Mouse (Mus musculus) G1E (cell line): ENCODE measurements at regions not wholly inside any gene's neighbourhood (a gene's known extent, or its start where the extent isn't known, plus 50 kb on each side); places are given as distances from the start of the nearest gene placed in this dataset.

Experiments
- CTCF ChIP-seq: IDR thresholded peaks from 2 replicates; pipeline ENCODE4 v1.5.1; 2012; ENCODE audit warnings: low read depth, low read length, inconsistent platforms, mixed read lengths
- GATA1 ChIP-seq: IDR thresholded peaks from 2 replicates; pipeline ENCODE4 v1.6.1; 2012; ENCODE audit warnings: borderline replicate concordance, low read length, inconsistent platforms, mixed read lengths
- GATA2 ChIP-seq: IDR thresholded peaks from 2 replicates; pipeline ENCODE4 v1.6.1; 2012; ENCODE audit warnings: low read depth, low read length, inconsistent platforms, borderline replicate concordance
- POLR2AphosphoS5 ChIP-seq: IDR thresholded peaks from 2 replicates; pipeline ENCODE4 v1.6.1; 2012; ENCODE audit warnings: low read depth, low read length, inconsistent platforms; ENCODE audit not compliant: insufficient replicate concordance
- TAL1 ChIP-seq: conservative IDR thresholded peaks from 2 replicates; pipeline ENCODE4 v1.6.1; 2012; ENCODE audit warnings: low read depth, low read length, inconsistent platforms, mixed read lengths

DNA sequence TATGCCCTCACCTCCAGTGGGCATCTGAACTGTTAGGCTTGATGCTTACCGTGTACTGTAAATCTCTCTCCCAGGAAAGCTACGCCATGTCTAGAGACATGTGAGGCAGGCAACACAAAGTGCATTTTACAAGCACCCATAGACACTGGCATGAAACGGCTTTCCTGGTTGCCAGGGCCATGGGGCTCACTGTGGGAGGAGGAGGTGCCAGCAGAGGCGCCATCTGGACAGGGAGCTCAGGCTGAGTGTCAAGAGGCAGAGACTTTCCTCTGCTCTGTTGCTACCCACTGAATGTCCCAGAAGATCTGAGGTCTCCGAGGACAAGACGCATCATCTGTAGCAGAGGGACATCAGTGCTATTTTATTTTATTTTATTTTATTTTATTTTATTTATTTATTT lies 608.7 kb downstream of the Vrk1 start:
- TF ChIP-seq CTCF (no peak), GATA2 (no peak), GATA1 (no peak), TAL1 (no peak), POLR2AphosphoS5 (no peak)
